Mouse (Mus musculus): ENCODE measurements around the gene Man1a.

DNA sequence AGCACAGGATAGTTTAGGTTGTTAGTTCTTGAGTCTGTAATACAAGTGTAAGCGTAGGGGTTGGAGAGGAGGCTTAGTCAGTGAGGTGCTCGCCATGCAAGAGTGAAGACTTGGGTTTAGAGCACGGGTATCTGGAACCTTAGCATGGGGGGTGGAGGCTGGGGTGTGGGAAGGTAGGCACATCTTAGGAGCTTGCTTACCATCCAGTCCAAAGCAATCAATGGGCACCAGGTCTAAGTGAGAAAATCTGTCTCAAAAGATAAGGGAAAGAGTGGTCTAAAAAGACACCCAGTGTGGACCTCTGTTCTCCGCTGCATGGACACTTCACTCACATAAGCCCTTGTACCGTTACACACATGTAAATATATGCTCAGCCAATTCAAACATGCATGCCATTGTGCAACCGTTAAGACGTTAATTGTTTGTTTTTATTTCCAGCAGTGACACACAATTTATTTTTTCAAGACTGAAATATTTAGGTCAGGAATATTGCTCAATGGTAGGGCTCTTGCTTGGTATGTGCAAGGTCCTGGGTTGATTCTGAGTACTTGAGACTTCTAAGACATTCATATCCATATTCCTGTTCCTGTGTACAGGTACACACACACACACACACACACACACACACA, 34.1 kb downstream of the Man1a start:
- TF ChIP-seq CTCF (IDR thresholded peaks at IDR 0.05; ENCODE audit: low read depth) (no peak), EP300 (IDR thresholded peaks at IDR 0.05; ENCODE audit: low read depth) (peak; percentile 96)
